In the genomic region with DNA sequence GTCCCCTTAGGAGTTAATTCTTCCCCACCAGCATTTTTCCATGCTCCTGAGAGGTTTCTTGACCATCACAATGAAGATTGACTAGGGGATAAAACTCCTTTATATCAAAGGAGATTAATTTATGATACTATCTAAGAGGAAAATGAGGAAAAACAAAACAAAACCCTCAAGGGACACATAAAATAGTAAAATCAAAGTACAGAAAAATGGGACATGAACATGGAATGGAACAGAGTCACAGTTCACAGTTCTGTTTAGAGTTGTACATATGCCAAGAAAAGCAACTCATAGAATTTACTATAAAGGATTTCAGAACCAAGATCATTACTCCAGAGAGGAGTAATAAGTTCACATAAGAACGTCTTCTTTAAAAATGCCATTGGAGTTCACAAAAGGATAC, we compare ENCODE assay signal across 22 mouse cellular contexts.
DNase-seq lines count a peak whose midpoint lies in the region; ATAC-seq and TF ChIP-seq lines count a peak whose summit lies in the region.
"Had no signal": no experiment of that assay in that cellular context is flagged by ENCODE, and none has a peak within 500 bp of the region (broad histone marks: within the 10 kb centered on the region; RNA-seq: fewer than 3 reads in every experiment).

No protein-coding gene starts in this region.

- WGBS in kidney, embryonic 14.5 days: 56% methylated on average over 1 of the region's 1 CpGs
- 59% methylated on average over 1 of the region's 1 CpGs for WGBS in kidney, embryonic 15.5 days
- 50% methylated on average over 1 of the region's 1 CpGs for WGBS in kidney, embryonic 16.5 days
- 58% methylated on average over 1 of the region's 1 CpGs for WGBS in kidney, postnatal 0 days

- H3K9me3 ChIP-seq in kidney, embryonic 14.5 days (ENCODE audit: control insufficient read depth, low read length): no peaks in the 10 kb centered on the region
- no peaks in the 10 kb centered on the region for H3K9me3 ChIP-seq in kidney, embryonic 15.5 days (replicated peaks)
- H3K9me3 ChIP-seq in kidney, embryonic 16.5 days (ENCODE audit: low read length): no peaks in the 10 kb centered on the region
- no peaks in the 10 kb centered on the region for H3K9me3 ChIP-seq in kidney, postnatal 0 days (replicated peaks; ENCODE audit: low read length)

- H3K27me3 ChIP-seq in kidney, embryonic 14.5 days (ENCODE audit: control insufficient read depth, insufficient read depth, low read length): no peaks in the 10 kb centered on the region
- H3K27me3 ChIP-seq in kidney, embryonic 15.5 days: no peaks in the 10 kb centered on the region
- no peaks in the 10 kb centered on the region for H3K27me3 ChIP-seq in kidney, embryonic 16.5 days (ENCODE audit: insufficient read depth, low read length)
- H3K27me3 ChIP-seq in kidney, postnatal 0 days (ENCODE audit: insufficient read depth, low read length): no peaks in the 10 kb centered on the region
- H3K27me3 ChIP-seq: CH12.LX, Patski had no signal

- no peak overlapping the region for H3K9ac ChIP-seq in kidney, embryonic 14.5 days (ENCODE audit: low read depth, low read length)
- H3K9ac ChIP-seq in kidney, embryonic 15.5 days: no peak overlapping the region
- H3K9ac ChIP-seq in kidney, embryonic 16.5 days (replicated peaks; ENCODE audit: low read length): no peak overlapping the region
- no peak overlapping the region for H3K9ac ChIP-seq in kidney, postnatal 0 days (ENCODE audit: low read depth, low read length)

- no peak overlapping the region for H3K4me2 ChIP-seq in kidney, embryonic 14.5 days (replicated peaks; ENCODE audit: low read depth, low read length)
- H3K4me2 ChIP-seq in kidney, embryonic 15.5 days: no peak overlapping the region
- no peak overlapping the region for H3K4me2 ChIP-seq in kidney, embryonic 16.5 days (replicated peaks; ENCODE audit: low read depth, low read length)
- no peak overlapping the region for H3K4me2 ChIP-seq in kidney, postnatal 0 days (ENCODE audit: low read length)

- H3K4me1 ChIP-seq in kidney, embryonic 14.5 days (ENCODE audit: control insufficient read depth, insufficient read depth, low read length): no peaks in the 10 kb centered on the region
- H3K4me1 ChIP-seq in kidney, embryonic 15.5 days: no peaks in the 10 kb centered on the region
- H3K4me1 ChIP-seq in kidney, embryonic 16.5 days (ENCODE audit: insufficient read depth, low read length): no peaks in the 10 kb centered on the region
- H3K4me1 ChIP-seq in kidney, postnatal 0 days (replicated peaks; ENCODE audit: insufficient read depth, low read length): no peaks in the 10 kb centered on the region

- no peaks in the 10 kb centered on the region for H3K36me3 ChIP-seq in kidney, embryonic 14.5 days (ENCODE audit: control insufficient read depth, insufficient read depth, low read length)
- no peaks in the 10 kb centered on the region for H3K36me3 ChIP-seq in kidney, embryonic 15.5 days
- no peaks in the 10 kb centered on the region for H3K36me3 ChIP-seq in kidney, embryonic 16.5 days (ENCODE audit: insufficient read depth, low read length)
- H3K36me3 ChIP-seq in kidney, postnatal 0 days (ENCODE audit: insufficient read depth, low read length): no peaks in the 10 kb centered on the region
- H3K36me3 ChIP-seq: G1E had no signal

- no peak overlapping the region; the same call in 1 of the 2 replicates for H3K27ac ChIP-seq in kidney, embryonic 14.5 days (ENCODE audit: low read depth, low read length)
- peak overlapping the region; percentile 52; the same call in 1 of the 2 replicates for H3K27ac ChIP-seq in kidney, embryonic 15.5 days
- 0 out of 2 replicates have a peak overlapping the region, but pooled peaks have one; percentile 19 for H3K27ac ChIP-seq in kidney, embryonic 16.5 days (ENCODE audit: low read length)
- peak overlapping the region; percentile 21; the same call in 1 of the 2 replicates for H3K27ac ChIP-seq in kidney, postnatal 0 days

- peak; percentile 79; the same call in 1 of the 2 replicates for ATAC-seq in kidney, embryonic 14.5 days (ENCODE audit: low FRiP score, low TSS enrichment)
- peak; percentile 60 for ATAC-seq in kidney, embryonic 15.5 days (replicated peaks; ENCODE audit: low FRiP score)
- peak; percentile 27; the same call in 1 of the 2 replicates for ATAC-seq in kidney, embryonic 16.5 days (ENCODE audit: low FRiP score, low TSS enrichment)
- no peak for ATAC-seq in kidney, postnatal 0 days (replicated peaks; ENCODE audit: low FRiP score, low read depth)
- ATAC-seq: activated CD4-positive, CD25-positive, alpha-beta regulatory T cell, adult 4 months; CD4-positive, CD25-positive, alpha-beta regulatory T cell, adult 4 months; Patski had no signal

- DNase-seq in kidney, adult 11 months: no peak
- no peak for DNase-seq in kidney, adult 9 months
- no peak for DNase-seq in kidney, postnatal 4 days
- DNase-seq in kidney, postnatal 0 days (ENCODE audit: low spot score): peak; percentile 75
- no peak for DNase-seq in kidney, postnatal 25 days
- DNase-seq: adrenal gland, adult 2 months; adrenal gland, adult 8-10 months; adrenal gland, postnatal 10 days; adrenal gland, postnatal 14 days; adrenal gland, postnatal 25 days; adrenal gland, postnatal 36 days; B cell, adult 2 months; cerebellum, adult 11 months; cerebellum, adult 11-12 months had no signal

- no peak for TF ChIP-seq CTCF in kidney, postnatal 0 days (IDR thresholded peaks at IDR 0.05; ENCODE audit: low read depth)

- H3K4me3 ChIP-seq in kidney, embryonic 14.5 days (ENCODE audit: low read length): no peak overlapping the region
- no peak overlapping the region for H3K4me3 ChIP-seq in kidney, embryonic 15.5 days (replicated peaks)
- no peak overlapping the region for H3K4me3 ChIP-seq in kidney, embryonic 16.5 days (ENCODE audit: low read length)
- no peak overlapping the region for H3K4me3 ChIP-seq in kidney, postnatal 0 days (replicated peaks; ENCODE audit: low read depth, low read length)
